In genomic region chr10:95864349-95865124, GRCm38 (mm10) we compare ENCODE assay signal across 12 mouse cellular contexts. TPM values are rescaled to one million over a fixed set of nuclear protein-coding genes. Genes with fewer than 3 reads are reported as not detected.
DNase-seq lines count a peak whose midpoint lies in the region; ATAC-seq lines count a peak whose summit lies in the region.
"Had no signal": no experiment of that assay in that cellular context is flagged by ENCODE, and none has a peak within 500 bp of the region (broad histone marks: within the 10 kb centered on the region; RNA-seq: fewer than 3 reads in every experiment).

No protein-coding gene starts in this region.

- no peaks in the 10 kb centered on the region for H3K36me3 ChIP-seq in hindbrain, embryonic 10.5 days
- H3K36me3 ChIP-seq in hindbrain, embryonic 13.5 days, result no peaks in the 10 kb centered on the region
- H3K36me3 ChIP-seq: embryonic facial prominence, embryonic 15.5 days; liver, embryonic 15.5 days; neural tube, embryonic 15.5 days had no signal

- H3K9me3 ChIP-seq in hindbrain, embryonic 10.5 days, result no peaks in the 10 kb centered on the region
- H3K9me3 ChIP-seq in hindbrain, embryonic 13.5 days, result no peaks in the 10 kb centered on the region
- H3K9me3 ChIP-seq: embryonic facial prominence, embryonic 15.5 days; liver, embryonic 15.5 days; neural tube, embryonic 15.5 days had no signal

- H3K4me1 ChIP-seq in hindbrain, embryonic 10.5 days (replicated peaks), result peaks cover 11% of the 10 kb centered on the region
- H3K4me1 ChIP-seq in hindbrain, embryonic 13.5 days (replicated peaks), result no peaks in the 10 kb centered on the region
- H3K4me1 ChIP-seq: embryonic facial prominence, embryonic 15.5 days; liver, embryonic 15.5 days; neural tube, embryonic 15.5 days had no signal

- no peak overlapping the region for H3K9ac ChIP-seq in hindbrain, embryonic 13.5 days
- H3K9ac ChIP-seq: embryonic facial prominence, embryonic 15.5 days; liver, embryonic 15.5 days; neural tube, embryonic 15.5 days had no signal

- no peak overlapping the region for H3K27ac ChIP-seq in hindbrain, embryonic 10.5 days
- no peak overlapping the region for H3K27ac ChIP-seq in hindbrain, embryonic 13.5 days
- H3K27ac ChIP-seq: embryonic facial prominence, embryonic 15.5 days; liver, embryonic 15.5 days; neural tube, embryonic 15.5 days had no signal

- WGBS in hindbrain, embryonic 10.5 days, result 50% methylated on average over 11 of the region's 11 CpGs
- WGBS in hindbrain, embryonic 13.5 days, result 57% methylated on average over 11 of the region's 11 CpGs

- intact Hi-C loops in heart, postnatal 14 days (cut with DNase I), result no loop called here

- no peak for ATAC-seq in hindbrain, embryonic 13.5 days (ENCODE audit: low FRiP score)

- peak; percentile 40 for DNase-seq in hindbrain, embryonic 10.5 days (ENCODE audit: low spot score)
- peak; percentile 36 for DNase-seq in embryo, embryonic 10.5 days (ENCODE audit: low spot score)
- peak; percentile 26 to 41 for DNase-seq in heart, postnatal 14 days
- peak; percentile 34 for DNase-seq in retina, embryonic 14.5 days (ENCODE audit: low spot score)
- DNase-seq in spleen, postnatal 36 days (ENCODE audit: low spot score in 2 of 2), result no peak
- no peak for DNase-seq in thymus, postnatal 36 days
- no peak for DNase-seq in cerebellum, adult 11-12 months
- DNase-seq: thymus, adult 2 months had no signal

- H3K4me2 ChIP-seq in hindbrain, embryonic 13.5 days, result no peak overlapping the region
- H3K4me2 ChIP-seq: embryonic facial prominence, embryonic 15.5 days; liver, embryonic 15.5 days; neural tube, embryonic 15.5 days had no signal

- no peaks in the 10 kb centered on the region for H3K27me3 ChIP-seq in hindbrain, embryonic 10.5 days (ENCODE audit: insufficient read depth, poor library complexity, severe bottlenecking)
- H3K27me3 ChIP-seq in hindbrain, embryonic 13.5 days, result no peaks in the 10 kb centered on the region
- H3K27me3 ChIP-seq: embryonic facial prominence, embryonic 15.5 days; liver, embryonic 15.5 days; neural tube, embryonic 15.5 days had no signal

- no peak overlapping the region for H3K4me3 ChIP-seq in hindbrain, embryonic 10.5 days
- no peak overlapping the region for H3K4me3 ChIP-seq in hindbrain, embryonic 13.5 days
- H3K4me3 ChIP-seq: embryonic facial prominence, embryonic 15.5 days; liver, embryonic 15.5 days; neural tube, embryonic 15.5 days had no signal

RNA-seq across cellular contexts. Expression of gene Gm33543, which starts 21.8 kb away (rescaled TPM):
- not detected in 2 replicates for polyA plus RNA-seq in hindbrain, embryonic 10.5 days (2016; fragmentation: Nextera tagmentation; extraction: Ambion mirVana)
- polyA plus RNA-seq in hindbrain, embryonic 13.5 days (2015; fragmentation: Nextera tagmentation; extraction: Ambion mirVana), result not detected in 2 replicates
- total RNA-seq in heart, postnatal 14 days (2021), result 1 to 10 TPM; 2.0 to 3.1 TPM
- polyA plus RNA-seq: neural tube, embryonic 15.5 days had no signal

Comparison
In these comparisons a context has a peak if more than half of its experiments do, and no peak if none do; other contexts are left out.
1. DNase-seq: peak in hindbrain, embryonic 10.5 days (single experiment), embryo, embryonic 10.5 days (single experiment), heart, postnatal 14 days (2 of 2) and retina, embryonic 14.5 days (single experiment); none in spleen, postnatal 36 days (0 of 2), thymus, postnatal 36 days (0 of 2) and cerebellum, adult 11-12 months (single experiment).